Mouse (Mus musculus): Measurements from ENCODE around the gene Sdc4. TPM values are rescaled to one million over a fixed set of nuclear protein-coding genes. Genes with fewer than 3 reads are reported as not detected.

Gene Sdc4
- total and polyA plus RNA-seq, 3 experiments = not detected

GRCm38 (mm10) chr2:164423464-164423863 lies 20.2 kb downstream of the Sdc4 start:
- no peak for TF ChIP-seq GABPA (IDR thresholded peaks at IDR 0.05; ENCODE audit: low read depth, low read length)
- TF ChIP-seq NRF1 (IDR thresholded peaks at IDR 0.05; ENCODE audit: insufficient read depth, low read depth, low read length, poor library complexity, severe bottlenecking) = no peak
- no peak for TF ChIP-seq ETS1 (IDR thresholded peaks at IDR 0.05; ENCODE audit: low read depth, low read length)
- no peak for TF ChIP-seq JUND (IDR thresholded peaks at IDR 0.05; ENCODE audit: low read depth, low read length)
- no peak for TF ChIP-seq POLR2A (IDR thresholded peaks at IDR 0.05; ENCODE audit: control insufficient read depth in 1 of 2, insufficient read depth in 1 of 2, low read depth in 1 of 2, low read length in 2 of 2, poor library complexity in 1 of 2)
- no peak for TF ChIP-seq RAD21 (IDR thresholded peaks at IDR 0.05; ENCODE audit: low read depth, low read length)
- no peak for TF ChIP-seq CTCF (IDR thresholded peaks at IDR 0.05 in 2 of 3, conservative IDR thresholded peaks at IDR 0.05 in 1 of 3; ENCODE audit: control insufficient read depth in 1 of 3, insufficient read depth in 1 of 3, low read depth in 2 of 3, low read length in 3 of 3, poor library complexity in 1 of 3, severe bottlenecking in 1 of 3)
- TF ChIP-seq TBP (IDR thresholded peaks at IDR 0.05; ENCODE audit: low read depth, low read length) = no peak
- no peak overlapping the region for H3K9ac ChIP-seq (ENCODE audit: control insufficient read depth, low read depth, low read length, poor library complexity, severe bottlenecking)
- H3K9me3 ChIP-seq (replicated peaks; ENCODE audit: insufficient read depth, low read length) = no peaks in the 10 kb centered on the region
- H3K27me3 ChIP-seq (ENCODE audit: control insufficient read depth in 1 of 2, insufficient read depth in 2 of 2, low read length in 2 of 2) = peaks cover 0 to 6% of the 10 kb centered on the region in 2 experiments; a peak in 3 of 4 replicates
- H3K4me3 ChIP-seq (ENCODE audit: control insufficient read depth in 1 of 2, insufficient read depth in 1 of 2, low read depth in 2 of 2, low read length in 2 of 2) = no peak overlapping the region
- H3K36me3 ChIP-seq (ENCODE audit: control insufficient read depth in 1 of 2, insufficient read depth in 2 of 2, low read length in 2 of 2) = no peaks in the 10 kb centered on the region
- no peak for DNase-seq (ENCODE audit: low read depth, low spot score)
- no peaks in the 10 kb centered on the region for H3K4me1 ChIP-seq (ENCODE audit: control insufficient read depth in 1 of 2, insufficient read depth in 2 of 2, low read length in 2 of 2)
- H3K27ac ChIP-seq (ENCODE audit: control insufficient read depth, low read depth, low read length) = no peak overlapping the region
- H3K79me2 ChIP-seq (ENCODE audit: control insufficient read depth, insufficient read depth, low read length, poor library complexity) = no peaks in the 10 kb centered on the region

- no peak overlapping the region for H3K4me3 ChIP-seq (ENCODE audit: control insufficient read depth in 1 of 2, insufficient read depth in 1 of 2, low read depth in 2 of 2, low read length in 2 of 2)
- H3K4me1 ChIP-seq (ENCODE audit: control insufficient read depth in 1 of 2, insufficient read depth in 2 of 2, low read length in 2 of 2) = no peaks in the 10 kb centered on the region
- peaks cover 0 to 6% of the 10 kb centered on the region in 2 experiments; a peak in 3 of 4 replicates for H3K27me3 ChIP-seq (ENCODE audit: control insufficient read depth in 1 of 2, insufficient read depth in 2 of 2, low read length in 2 of 2)
- no peak for DNase-seq (ENCODE audit: low read depth, low spot score)
- H3K9ac ChIP-seq (ENCODE audit: control insufficient read depth, low read depth, low read length, poor library complexity, severe bottlenecking) = no peak overlapping the region
- H3K36me3 ChIP-seq (ENCODE audit: control insufficient read depth in 1 of 2, insufficient read depth in 2 of 2, low read length in 2 of 2) = no peaks in the 10 kb centered on the region
- no peaks in the 10 kb centered on the region for H3K9me3 ChIP-seq (replicated peaks; ENCODE audit: insufficient read depth, low read length)
- no peak for TF ChIP-seq HCFC1 (IDR thresholded peaks at IDR 0.05; ENCODE audit: low read depth, low read length)
- TF ChIP-seq MYC (IDR thresholded peaks at IDR 0.05; ENCODE audit: low read depth, low read length) = no peak
- no peak for TF ChIP-seq CHD2 (IDR thresholded peaks at IDR 0.05; ENCODE audit: low read length)
- TF ChIP-seq MYB (IDR thresholded peaks at IDR 0.05; ENCODE audit: low read depth, low read length) = no peak
- TF ChIP-seq ZNF384 (IDR thresholded peaks at IDR 0.05; ENCODE audit: low read depth, low read length) = no peak
- TF ChIP-seq MEF2A (IDR thresholded peaks at IDR 0.05; ENCODE audit: extremely low read depth, insufficient replicate concordance, low read depth, low read length, poor library complexity, severe bottlenecking) = no peak
- H3K27ac ChIP-seq (ENCODE audit: control insufficient read depth, low read depth, low read length) = no peak overlapping the region
- H3K79me2 ChIP-seq (ENCODE audit: control insufficient read depth, insufficient read depth, low read length, poor library complexity) = no peaks in the 10 kb centered on the region
These were observed 20.9 kb downstream of the Sdc4 start for GRCm38 (mm10) chr2:164422675-164423393.

GRCm38 (mm10) chr2:164421979-164422378 lies 21.7 kb downstream of the Sdc4 start:
- no peak overlapping the region for H3K4me3 ChIP-seq (ENCODE audit: control insufficient read depth in 1 of 2, insufficient read depth in 1 of 2, low read depth in 2 of 2, low read length in 2 of 2)
- no peak overlapping the region for H3K9ac ChIP-seq (ENCODE audit: control insufficient read depth, low read depth, low read length, poor library complexity, severe bottlenecking)
- H3K36me3 ChIP-seq (ENCODE audit: control insufficient read depth in 1 of 2, insufficient read depth in 2 of 2, low read length in 2 of 2) = no peaks in the 10 kb centered on the region
- no peak overlapping the region for H3K27ac ChIP-seq (ENCODE audit: control insufficient read depth, low read depth, low read length)
- DNase-seq (ENCODE audit: low read depth, low spot score) = no peak
- no peaks in the 10 kb centered on the region for H3K79me2 ChIP-seq (ENCODE audit: control insufficient read depth, insufficient read depth, low read length, poor library complexity)
- H3K9me3 ChIP-seq (replicated peaks; ENCODE audit: insufficient read depth, low read length) = no peaks in the 10 kb centered on the region
- H3K27me3 ChIP-seq (ENCODE audit: control insufficient read depth in 1 of 2, insufficient read depth in 2 of 2, low read length in 2 of 2) = peaks cover 0 to 4% of the 10 kb centered on the region in 2 experiments; a peak in 3 of 4 replicates
- H3K4me1 ChIP-seq (ENCODE audit: control insufficient read depth in 1 of 2, insufficient read depth in 2 of 2, low read length in 2 of 2) = no peaks in the 10 kb centered on the region
- TF ChIP-seq ZNF384 (IDR thresholded peaks at IDR 0.05; ENCODE audit: low read depth, low read length) (no peak), SIN3A (IDR thresholded peaks at IDR 0.05; ENCODE audit: low read length) (no peak), POLR2AphosphoS2 (IDR thresholded peaks at IDR 0.05; ENCODE audit: low read length) (no peak), MAX (IDR thresholded peaks at IDR 0.05; ENCODE audit: low read length) (no peak), HCFC1 (IDR thresholded peaks at IDR 0.05; ENCODE audit: low read depth, low read length) (no peak), MAFK (IDR thresholded peaks at IDR 0.05; ENCODE audit: borderline replicate concordance, low read depth, low read length) (no peak), ZMIZ1 (IDR thresholded peaks at IDR 0.05; ENCODE audit: low read depth, low read length) (no peak), USF1 (IDR thresholded peaks at IDR 0.05; ENCODE audit: low read depth, low read length) (no peak), RCOR1 (IDR thresholded peaks at IDR 0.05; ENCODE audit: low read depth, low read length) (no peak), MXI1 (IDR thresholded peaks at IDR 0.05; ENCODE audit: low read depth, low read length) (no peak), MEF2A (IDR thresholded peaks at IDR 0.05; ENCODE audit: extremely low read depth, insufficient replicate concordance, low read depth, low read length, poor library complexity, severe bottlenecking) (no peak), KAT2A (conservative IDR thresholded peaks at IDR 0.05; ENCODE audit: low read depth, low read length) (no peak), TBP (IDR thresholded peaks at IDR 0.05; ENCODE audit: low read depth, low read length) (no peak), SMC3 (IDR thresholded peaks at IDR 0.05; ENCODE audit: low read depth, low read length) (no peak), POLR2A (IDR thresholded peaks at IDR 0.05; ENCODE audit: control insufficient read depth in 1 of 2, insufficient read depth in 1 of 2, low read depth in 1 of 2, low read length in 2 of 2, poor library complexity in 1 of 2) (no peak), ELF1 (IDR thresholded peaks at IDR 0.05; ENCODE audit: low read depth, low read length) (no peak)

All from MEL (cell line).